Mouse (Mus musculus) Patski (cell line): Measurements from ENCODE around the gene Klf13. TPM values are rescaled to one million over a fixed set of nuclear protein-coding genes. Genes with fewer than 3 reads are reported as not detected.

Experiments used
- ATAC-seq: fragments of 100-300 bp; one replicate; pipeline ENCODE4 v1.8.0; 2021
- CTCF ChIA-PET: fragments of 350-600 bp; sonication (Branson Sonifier 250); formaldehyde crosslinking; loops from one replicate; lab custom pipeline; 2022; ENCODE audit warnings: inconsistent platforms; lab: Charles Lee
- POLR2A ChIA-PET: fragments of 350-600 bp; sonication (Branson Sonifier 250); formaldehyde crosslinking; loops from one replicate; lab custom pipeline; 2022; ENCODE audit warnings: antibody characterized with exemption, inconsistent platforms; lab: Charles Lee
- DNase-seq: peaks from one replicate; pipeline ENCODE4 v3.0.0-alpha.2; 2011; ENCODE audit warnings: low read depth, low spot score
- H3K27me3 ChIP-seq: fragments of 371-371 bp; one replicate; pipeline ENCODE4 v1.5.1; 2021
- CTCF ChIP-seq: fragments of 100-300 bp; IDR thresholded peaks from one replicate; pipeline ENCODE4 v1.5.1; 2021
- in situ Hi-C: fragments of 300-500 bp; cut with MboI; formaldehyde crosslinking; loops from 3 replicates; pipeline ENCODE4 v1.11.1; 2018; ENCODE audit warnings: low pct_unique_long_range_greater_than_20kb, mixed read lengths
- polyA plus RNA-seq: library from polyadenylated mRNA; unstranded; gene quantifications from one replicate; pipeline ENCODE4 v1.2.3, GENCODE M21; 2021

Gene Klf13
- 20.0 TPM for polyA plus RNA-seq

DNA sequence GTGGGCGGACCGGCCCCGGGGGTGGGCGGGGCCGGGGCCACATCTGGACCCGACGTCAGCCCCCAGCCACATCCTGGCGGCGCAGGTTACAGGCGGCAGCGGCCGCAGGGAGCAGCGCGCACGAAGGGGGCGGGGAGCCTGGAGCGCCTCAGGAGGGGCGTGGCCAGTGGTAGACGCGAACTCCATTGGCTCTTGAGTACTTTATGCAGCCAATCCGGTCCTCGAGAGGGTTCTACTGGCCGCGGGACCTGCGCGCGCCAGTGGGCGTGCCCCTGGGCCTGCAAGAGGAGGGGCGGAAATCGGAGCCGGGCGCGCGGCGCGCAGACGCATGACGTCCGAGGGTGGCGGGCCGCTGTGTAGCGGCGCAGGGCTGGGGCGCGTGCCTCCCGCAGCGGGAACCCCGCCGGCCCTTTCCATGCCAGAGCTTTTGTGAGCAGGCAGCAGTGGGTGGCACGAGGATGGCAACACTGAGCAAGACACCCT, at the start of gene Klf13:
Gene Klf13 (minus strand): TSS at position 2 of the 483 bp plus-strand sequence.
- ChIA-PET POLR2A (interaction anchor here (1.1 kb wide), 1 partner anchor 13 kb away, joined by 4 read pairs; no protein-coding TSS in a partner anchor), CTCF (interaction anchor here (1.0 to 2.4 kb wide), 3 partner anchors 84 to 212 kb away, joined by 3 to 13 read pairs (median 3); no protein-coding TSS in a partner anchor)
- peak; percentile 69 for ATAC-seq
- TF ChIP-seq CTCF: no peak
- H3K27me3 ChIP-seq: no peaks in the 10 kb centered on the region
- no peak for DNase-seq
- in situ Hi-C loops: no loop called here

DNA sequence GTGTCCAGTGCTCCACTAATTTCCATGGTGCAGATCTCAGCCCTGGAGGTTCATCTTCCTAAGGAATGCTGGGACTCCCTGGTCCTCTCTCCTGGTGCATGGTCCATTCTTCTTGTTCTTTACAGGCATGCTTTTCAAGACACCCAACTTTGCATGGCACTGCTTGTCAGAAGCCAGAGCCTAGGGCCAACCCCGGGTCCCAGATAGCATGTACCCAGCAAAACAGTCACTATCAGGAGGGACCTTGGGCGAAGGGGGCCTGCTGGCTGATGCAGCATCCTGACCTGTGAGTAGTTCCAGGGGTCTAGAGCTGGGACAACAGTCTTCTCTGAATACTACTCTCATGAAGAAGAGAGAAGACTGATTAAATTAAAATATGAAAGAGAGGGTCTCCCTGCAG, 49.7 kb upstream of the Klf13 start:
- DNase-seq (no peak), ATAC-seq (no peak)
- CTCF ChIA-PET: interaction anchor here (1.5 kb wide), 1 partner anchor 23 kb away, joined by 4 read pairs; no protein-coding TSS in a partner anchor
- H3K27me3 ChIP-seq: no peaks in the 10 kb centered on the region
- in situ Hi-C loops: no loop called here
- TF ChIP-seq CTCF: no peak
- POLR2A ChIA-PET: no interaction called here

DNA sequence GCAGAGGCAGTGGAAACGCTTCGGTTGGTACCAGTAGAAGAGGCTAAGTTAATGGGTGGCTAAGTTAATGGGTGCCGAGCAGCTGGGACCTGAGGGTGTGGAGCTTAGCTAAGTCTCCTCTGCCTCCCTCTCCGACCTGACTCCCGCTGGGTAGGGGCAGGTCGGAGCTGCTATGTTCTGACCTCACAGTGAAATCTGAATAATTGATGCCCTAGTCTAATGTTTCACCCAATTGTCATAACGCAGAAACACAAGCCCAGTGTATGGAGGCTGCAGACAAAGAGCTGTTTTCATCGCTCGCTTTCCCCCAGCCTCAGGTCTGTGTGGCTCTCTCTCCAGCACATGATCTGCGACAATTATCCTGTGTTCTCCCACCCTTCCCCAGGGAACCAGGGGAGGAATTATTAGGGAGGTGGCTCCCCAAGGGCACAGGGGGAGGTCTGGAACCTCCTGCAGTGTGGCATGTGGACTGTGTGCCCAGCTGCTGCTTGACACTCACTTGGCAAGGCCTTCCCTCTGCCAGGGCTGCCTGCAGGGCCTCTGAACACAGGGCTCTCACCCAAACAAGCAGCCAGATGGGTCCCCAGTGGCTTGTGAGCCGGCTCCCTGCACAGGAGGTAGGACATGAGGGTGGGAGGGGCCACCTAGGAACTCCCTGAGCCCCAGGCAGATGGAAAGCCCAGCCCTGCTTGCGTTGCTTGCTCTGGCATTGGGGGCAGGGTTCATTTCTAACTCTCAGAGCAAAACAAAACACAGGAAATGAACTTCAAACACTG, 47.9 kb upstream of the Klf13 start:
- ATAC-seq (peak; percentile 84), DNase-seq (peak; percentile 57)
- no peak for TF ChIP-seq CTCF
- CTCF ChIA-PET: no interaction called here
- H3K27me3 ChIP-seq: no peaks in the 10 kb centered on the region
- POLR2A ChIA-PET: no interaction called here
- in situ Hi-C loops: no loop called here

DNA sequence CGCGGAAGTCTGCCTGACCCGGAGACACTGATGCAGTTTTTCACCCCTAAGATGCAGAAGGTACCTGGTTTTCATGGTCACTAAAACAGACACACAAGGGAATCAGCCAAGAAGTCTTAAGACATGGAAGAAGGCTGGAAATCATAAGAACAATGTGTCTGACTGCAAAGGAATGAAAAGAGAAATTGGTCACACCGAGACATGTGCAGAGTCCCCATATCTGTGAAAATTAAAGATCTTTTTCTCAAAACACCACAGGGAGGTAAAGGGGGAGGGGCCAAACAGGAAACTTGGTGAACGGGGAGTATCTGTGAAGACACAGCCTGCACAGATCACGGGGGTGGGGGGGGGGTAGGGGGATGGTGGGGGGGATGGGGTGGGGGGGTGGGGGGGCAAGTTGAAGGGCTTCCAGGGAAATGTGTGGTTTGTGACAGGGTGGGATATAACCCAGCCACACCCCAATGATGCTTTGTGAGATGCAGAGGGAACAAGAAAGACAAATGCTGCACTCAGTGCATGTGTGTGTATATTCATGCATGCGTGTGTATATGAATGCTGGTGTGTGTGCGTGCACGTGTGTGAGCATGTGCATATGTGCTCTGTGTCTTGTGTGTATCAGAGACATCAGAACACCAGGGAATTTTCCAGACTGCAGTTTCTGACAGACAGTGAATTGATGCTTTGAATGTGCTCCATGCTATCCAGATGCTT, 47.1 kb upstream of the Klf13 start:
- ATAC-seq (no peak), DNase-seq (no peak)
- no peak for TF ChIP-seq CTCF
- ChIA-PET POLR2A (interaction anchor here (1.0 kb wide), 1 partner anchor 70 kb away, joined by 3 read pairs; no protein-coding TSS in a partner anchor), CTCF (interaction anchor here (1.0 kb wide), 1 partner anchor 23 kb away, joined by 3 read pairs; no protein-coding TSS in a partner anchor)
- in situ Hi-C loops: no loop called here
- no peaks in the 10 kb centered on the region for H3K27me3 ChIP-seq

DNA sequence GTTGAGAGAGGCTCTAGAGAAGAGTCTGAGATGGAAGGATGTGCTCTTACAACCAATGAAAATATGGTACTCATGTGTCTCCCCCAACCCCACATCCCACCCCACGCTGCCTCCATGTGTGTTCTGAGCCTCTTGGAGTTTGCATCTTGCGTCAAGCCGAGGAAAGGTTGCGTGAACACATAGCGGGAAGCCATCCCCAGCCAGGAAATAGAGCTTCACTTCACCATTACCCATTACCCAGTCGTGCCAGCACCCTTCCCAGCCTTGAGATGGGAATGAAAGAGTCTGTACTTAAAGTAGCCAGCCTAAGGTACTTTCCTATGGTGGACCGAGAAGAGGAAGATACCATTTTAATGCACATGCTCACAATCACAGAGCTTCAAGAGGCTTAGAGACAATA, 46.6 kb upstream of the Klf13 start:
- H3K27me3 ChIP-seq: no peaks in the 10 kb centered on the region
- no peak for ATAC-seq
- in situ Hi-C loops: no loop called here
- TF ChIP-seq CTCF: no peak
- ChIA-PET CTCF (interaction anchor here (1.0 kb wide), 1 partner anchor 22 kb away, joined by 3 read pairs; no protein-coding TSS in a partner anchor), POLR2A (interaction anchor here (1.0 kb wide), 1 partner anchor 71 kb away, joined by 3 read pairs; no protein-coding TSS in a partner anchor)
- DNase-seq: no peak

DNA sequence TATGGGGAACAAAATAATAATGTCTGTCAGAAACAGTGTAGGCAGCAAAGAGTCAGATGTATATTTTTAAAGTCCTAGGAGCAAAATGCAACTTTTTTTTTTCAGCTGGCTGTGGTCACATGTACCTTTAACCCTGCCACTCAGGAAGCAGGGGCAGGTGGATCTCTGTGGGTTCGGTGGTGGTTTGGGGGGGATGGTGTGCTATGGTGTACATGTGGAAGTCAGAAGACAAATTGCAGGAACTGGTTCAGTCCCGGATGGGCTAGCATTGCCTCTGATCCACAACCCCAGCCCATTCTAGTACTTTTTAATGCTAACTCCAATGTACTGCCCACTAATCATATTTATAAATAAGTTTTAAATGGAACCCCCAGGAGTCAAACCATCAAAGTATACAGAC, 45.6 kb upstream of the Klf13 start:
- no peak for DNase-seq
- no peak for ATAC-seq
- in situ Hi-C loops: no loop called here
- no peaks in the 10 kb centered on the region for H3K27me3 ChIP-seq
- CTCF ChIA-PET: interaction anchor here (1.4 kb wide), 1 partner anchor 12 kb away, joined by 4 read pairs; no protein-coding TSS in a partner anchor
- POLR2A ChIA-PET: no interaction called here
- no peak for TF ChIP-seq CTCF

DNA sequence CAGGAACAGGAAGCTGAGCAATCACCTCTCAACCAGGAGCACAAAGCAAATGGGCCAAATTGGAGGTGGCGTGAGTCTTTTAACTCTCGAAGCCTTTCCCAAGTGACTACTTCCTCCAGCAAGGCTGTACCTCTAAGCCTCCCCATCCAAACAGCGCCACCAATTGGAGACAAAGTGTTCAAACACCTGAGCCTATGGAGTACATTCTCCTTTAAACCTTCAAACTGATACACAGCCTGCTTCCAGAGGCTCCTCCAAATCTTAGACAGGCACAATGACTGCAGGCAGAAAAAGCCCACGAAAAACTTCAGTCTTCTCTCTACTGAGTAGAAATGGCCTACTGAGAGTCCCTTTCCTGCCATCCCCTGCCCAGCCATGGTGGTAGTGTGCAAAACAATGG, 38.9 kb upstream of the Klf13 start:
- DNase-seq: no peak
- H3K27me3 ChIP-seq: no peaks in the 10 kb centered on the region
- no peak for ATAC-seq
- TF ChIP-seq CTCF: no peak
- CTCF ChIA-PET: no interaction called here
- POLR2A ChIA-PET: no interaction called here
- in situ Hi-C loops: no loop called here

DNA sequence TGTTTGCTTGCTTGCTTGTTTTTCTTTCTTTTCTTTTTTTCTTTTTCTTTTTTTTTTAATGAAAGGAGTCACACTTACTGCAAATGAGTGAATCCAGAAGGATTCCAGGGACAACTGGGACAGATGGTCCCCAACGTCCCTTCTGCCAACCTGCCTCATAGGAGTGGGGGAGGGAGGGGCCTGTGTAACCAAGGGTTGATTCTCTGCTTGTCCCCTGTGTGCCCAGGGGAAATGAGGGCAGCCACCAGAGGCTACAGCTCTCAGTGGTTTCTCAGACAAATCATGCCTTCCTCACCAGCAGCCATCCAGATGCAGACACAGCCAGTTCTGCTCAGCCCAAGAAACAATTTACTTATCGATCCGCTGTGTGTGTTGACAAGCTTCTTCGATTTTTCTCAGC, 32.3 kb upstream of the Klf13 start:
- POLR2A ChIA-PET: interaction anchor here (0.6 kb wide), 1 partner anchor 63 kb away, joined by 4 read pairs; no protein-coding TSS in a partner anchor
- TF ChIP-seq CTCF: no peak
- in situ Hi-C loops: no loop called here
- no peak for DNase-seq
- CTCF ChIA-PET: interaction anchor here (0.5 to 1.0 kb wide), 2 partner anchors 11 to 76 kb away, joined by 3 read pairs; no protein-coding TSS in a partner anchor
- H3K27me3 ChIP-seq: no peaks in the 10 kb centered on the region
- no peak for ATAC-seq

DNA sequence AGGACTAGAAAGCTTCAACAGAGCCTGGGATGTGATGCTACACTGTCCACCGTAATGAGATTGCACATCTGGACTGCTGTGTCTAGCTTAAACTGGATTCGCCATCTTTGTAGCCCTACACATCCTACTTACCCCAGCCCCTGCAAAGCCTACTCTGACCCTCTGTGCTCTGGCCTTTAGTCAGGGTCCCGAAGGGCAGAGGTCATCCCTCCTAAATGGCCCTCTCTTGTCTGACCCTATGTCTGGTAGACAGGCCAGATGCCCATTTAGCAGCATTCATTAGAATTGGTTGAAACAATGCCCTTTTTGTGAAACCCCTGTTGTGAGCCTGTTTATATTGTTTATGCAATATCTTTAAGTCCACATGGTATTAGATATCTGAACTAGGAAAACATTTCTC, 31.2 kb upstream of the Klf13 start:
- ChIA-PET POLR2A (no interaction called here), CTCF (no interaction called here)
- ATAC-seq (no peak), DNase-seq (no peak)
- in situ Hi-C loops: no loop called here
- TF ChIP-seq CTCF: no peak
- H3K27me3 ChIP-seq: no peaks in the 10 kb centered on the region

DNA sequence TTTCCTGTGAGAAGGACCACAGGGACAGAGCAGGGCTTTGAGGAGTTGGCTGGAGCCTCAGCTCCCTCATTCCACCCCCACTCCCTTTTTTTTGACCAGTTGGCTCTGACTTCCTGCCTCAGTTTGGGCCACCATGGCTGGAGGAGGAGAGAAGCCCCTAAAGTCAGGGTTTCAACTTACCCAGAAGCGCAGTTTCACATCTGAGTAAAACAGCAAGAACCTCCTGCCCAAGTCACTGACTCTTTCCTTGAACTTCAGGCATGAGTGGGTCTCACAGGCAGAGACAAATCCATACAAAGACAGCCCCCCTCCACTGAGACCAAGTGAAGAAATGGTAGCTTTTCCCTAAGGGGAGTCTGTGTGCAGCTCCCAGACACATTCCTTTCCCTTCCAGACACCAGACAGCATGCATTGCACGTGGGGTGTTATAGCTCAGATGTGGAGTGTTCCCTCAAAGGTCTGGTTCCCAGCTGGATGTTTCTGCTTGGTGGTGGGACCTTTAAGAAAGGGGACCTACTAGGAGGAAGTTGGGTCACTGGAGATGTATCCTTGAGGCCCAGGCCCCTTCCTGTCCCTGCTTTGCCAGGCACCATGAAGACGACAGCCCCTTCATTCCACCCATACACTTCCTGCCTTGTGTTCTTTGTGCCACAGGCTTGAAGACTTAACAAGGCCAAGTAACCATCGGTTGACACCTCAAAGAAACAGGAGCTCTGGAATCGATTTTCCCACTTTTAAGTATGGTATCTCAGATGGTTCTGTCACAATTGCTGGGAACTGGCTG, 27.1 kb upstream of the Klf13 start:
- H3K27me3 ChIP-seq: no peaks in the 10 kb centered on the region
- in situ Hi-C loops: no loop called here
- TF ChIP-seq CTCF: no peak
- ATAC-seq (no peak), DNase-seq (no peak)
- POLR2A ChIA-PET: interaction anchor here (0.7 kb wide), 1 partner anchor 11 kb away, joined by 3 read pairs; no protein-coding TSS in a partner anchor
- CTCF ChIA-PET: interaction anchor here (1.3 kb wide), 1 partner anchor 23 kb away, joined by 4 read pairs; no protein-coding TSS in a partner anchor
